Mouse (Mus musculus) intestine, embryonic 14.5 days (tissue): ENCODE results near the gene Cdh7. TPM values are rescaled to one million over a fixed set of nuclear protein-coding genes. Genes with fewer than 3 reads are reported as not detected.

Source experiments
- ATAC-seq: fragments of 200-750 bp; cut with Nextera tagmentation; replicated peaks from 2 replicates; pipeline ENCODE4 v1.8.0; 2017; ENCODE audit warnings: low read depth, moderate number of reproducible peaks, moderate TSS enrichment, moderate library complexity; ENCODE audit not compliant: low FRiP score, low TSS enrichment
- DNase-seq: peaks from one replicate; pipeline ENCODE4 v3.0.0-alpha.2; 2018; ENCODE audit warnings: low spot score
- H3K27ac ChIP-seq: fragments of 300-500 bp; sonication (generic); 2 replicates; pipeline ENCODE4 v1.5.1; 2014; ENCODE audit warnings: low read depth, mild to moderate bottlenecking, control low read depth
- H3K27me3 ChIP-seq: fragments of 300-500 bp; sonication (generic); replicated peaks from 2 replicates; pipeline ENCODE4 v1.6.1; 2014; ENCODE audit warnings: low read length, control low read depth; ENCODE audit not compliant: control insufficient read depth, insufficient read depth
- H3K36me3 ChIP-seq: fragments of 300-500 bp; sonication (generic); 2 replicates; pipeline ENCODE4 v1.6.1; 2014; ENCODE audit warnings: low read length, control low read depth; ENCODE audit not compliant: control insufficient read depth, insufficient read depth
- H3K4me1 ChIP-seq: fragments of 300-500 bp; sonication (generic); replicated peaks from 2 replicates; pipeline ENCODE4 v1.6.1; 2014; ENCODE audit warnings: low read length, control low read depth, mixed read lengths; ENCODE audit not compliant: control insufficient read depth, insufficient read depth
- H3K4me2 ChIP-seq: fragments of 300-500 bp; sonication (generic); 2 replicates; pipeline ENCODE4 v1.6.1; 2014; ENCODE audit warnings: low read length
- H3K4me3 ChIP-seq: fragments of 300-500 bp; sonication (generic); 2 replicates; pipeline ENCODE4 v1.5.1; 2014; ENCODE audit warnings: low read depth, low read length, control low read depth, mixed read lengths
- H3K9ac ChIP-seq: fragments of 300-500 bp; sonication (generic); 2 replicates; pipeline ENCODE4 v1.6.1; 2014; ENCODE audit warnings: mild to moderate bottlenecking, low read length
- H3K9me3 ChIP-seq: fragments of 300-500 bp; sonication (generic); 2 replicates; pipeline ENCODE4 v1.6.1; 2016; ENCODE audit warnings: low read length, control low read depth; ENCODE audit not compliant: control insufficient read depth
- WGBS: fragments of 180-500 bp; shearing (Covaris S2); extraction: QIAGEN DNeasy Blood & Tissue Kit; methylation state at CpG from one replicate; pipeline ENCODE4 v1.1.7; 2014; 5-methylcytosine and 5-hydroxymethylcytosine counted together
- polyA plus RNA-seq: library from polyadenylated mRNA; unstranded; fragments of >200 nt; fragmentation: Nextera tagmentation; extraction: Ambion mirVana; gene quantifications from 2 replicates; pipeline ENCODE4 v1.2.1, GENCODE M21; 2014

The Cdh7 gene
- polyA plus RNA-seq, 1 experiment from 2014 or later, result 0.51 TPM

- ATAC-seq, result no peak
- H3K27me3 ChIP-seq, result peaks cover 18% of the 10 kb centered on the region
- no peaks in the 10 kb centered on the region for H3K9me3 ChIP-seq
- H3K4me2 ChIP-seq, result no peak overlapping the region
- no peaks in the 10 kb centered on the region for H3K36me3 ChIP-seq
- H3K27ac ChIP-seq, result no peak overlapping the region
- WGBS, result 13% methylated on average over 1 of the region's 1 CpGs
- DNase-seq, result peak; percentile 50
- H3K9ac ChIP-seq, result no peak overlapping the region
- H3K4me3 ChIP-seq, result no peak overlapping the region
- no peaks in the 10 kb centered on the region; the same call in 1 of the 2 replicates for H3K4me1 ChIP-seq
These were observed 3.2 kb downstream of the Cdh7 start for GRCm38 (mm10) chr1:109985468-109985867.

GRCm38 (mm10) chr1:109989541-109989940, 7.3 kb downstream of the Cdh7 start:
- H3K27me3 ChIP-seq, result no peaks in the 10 kb centered on the region
- no peak overlapping the region for H3K27ac ChIP-seq
- 63% methylated on average over 2 of the region's 2 CpGs for WGBS
- H3K4me1 ChIP-seq, result no peaks in the 10 kb centered on the region
- no peak overlapping the region for H3K4me2 ChIP-seq
- no peak overlapping the region for H3K9ac ChIP-seq
- ATAC-seq, result no peak
- no peaks in the 10 kb centered on the region for H3K9me3 ChIP-seq
- DNase-seq, result no peak
- no peaks in the 10 kb centered on the region for H3K36me3 ChIP-seq
- H3K4me3 ChIP-seq, result no peak overlapping the region

- Histone ChIP-seq H3K27me3 (no peaks in the 10 kb centered on the region), H3K4me3 (no peak overlapping the region), H3K9ac (no peak overlapping the region), H3K9me3 (no peaks in the 10 kb centered on the region), H3K36me3 (no peaks in the 10 kb centered on the region), H3K27ac (no peak overlapping the region), H3K4me1 (no peaks in the 10 kb centered on the region), H3K4me2 (no peak overlapping the region)
- 75% methylated on average over 5 of the region's 5 CpGs for WGBS
- DNase-seq (no peak), ATAC-seq (no peak)
These were observed 11.7 kb downstream of the Cdh7 start for GRCm38 (mm10) chr1:109993906-109994305.

GRCm38 (mm10) chr1:110004451-110004850, 22.2 kb downstream of the Cdh7 start:
- Histone ChIP-seq H3K4me2 (no peak overlapping the region), H3K36me3 (no peaks in the 10 kb centered on the region), H3K27ac (no peak overlapping the region), H3K4me3 (no peak overlapping the region), H3K9ac (no peak overlapping the region), H3K9me3 (no peaks in the 10 kb centered on the region), H3K4me1 (no peaks in the 10 kb centered on the region), H3K27me3 (no peaks in the 10 kb centered on the region)
- ATAC-seq (no peak), DNase-seq (no peak)

- WGBS, result 79% methylated on average over 3 of the region's 3 CpGs
- Histone ChIP-seq H3K4me2 (no peak overlapping the region), H3K9ac (no peak overlapping the region), H3K4me1 (no peaks in the 10 kb centered on the region), H3K27me3 (no peaks in the 10 kb centered on the region), H3K36me3 (no peaks in the 10 kb centered on the region), H3K4me3 (no peak overlapping the region), H3K27ac (no peak overlapping the region), H3K9me3 (no peaks in the 10 kb centered on the region)
- DNase-seq (no peak), ATAC-seq (no peak)
These were observed 22.8 kb downstream of the Cdh7 start for GRCm38 (mm10) chr1:110005038-110005437.

- H3K9ac ChIP-seq, result no peak overlapping the region
- no peaks in the 10 kb centered on the region for H3K4me1 ChIP-seq
- WGBS, result 90% methylated on average over 1 of the region's 1 CpGs
- no peak overlapping the region for H3K27ac ChIP-seq
- H3K36me3 ChIP-seq, result no peaks in the 10 kb centered on the region
- H3K4me2 ChIP-seq, result no peak overlapping the region
- H3K9me3 ChIP-seq, result no peaks in the 10 kb centered on the region
- H3K4me3 ChIP-seq, result no peak overlapping the region
- ATAC-seq (no peak), DNase-seq (no peak)
- no peaks in the 10 kb centered on the region for H3K27me3 ChIP-seq
These were observed 29.9 kb downstream of the Cdh7 start for GRCm38 (mm10) chr1:110012153-110012552.

- no peaks in the 10 kb centered on the region for H3K36me3 ChIP-seq
- no peak overlapping the region for H3K27ac ChIP-seq
- H3K9me3 ChIP-seq, result no peaks in the 10 kb centered on the region
- no peak overlapping the region for H3K4me3 ChIP-seq
- H3K9ac ChIP-seq, result no peak overlapping the region
- DNase-seq, result no peak
- H3K27me3 ChIP-seq, result no peaks in the 10 kb centered on the region
- no peaks in the 10 kb centered on the region for H3K4me1 ChIP-seq
- no peak for ATAC-seq
- no peak overlapping the region for H3K4me2 ChIP-seq
These were observed 74.1 kb downstream of the Cdh7 start for GRCm38 (mm10) chr1:110056317-110056716.

GRCm38 (mm10) chr1:110067405-110067804, 85.2 kb downstream of the Cdh7 start:
- Histone ChIP-seq H3K4me3 (no peak overlapping the region), H3K4me1 (no peaks in the 10 kb centered on the region), H3K27me3 (no peaks in the 10 kb centered on the region), H3K9me3 (no peaks in the 10 kb centered on the region), H3K36me3 (no peaks in the 10 kb centered on the region), H3K4me2 (no peak overlapping the region), H3K9ac (no peak overlapping the region), H3K27ac (no peak overlapping the region)
- WGBS, result 97% methylated on average over 1 of the region's 1 CpGs
- DNase-seq (no peak), ATAC-seq (no peak)

- no peak for ATAC-seq
- Histone ChIP-seq H3K4me3 (no peak overlapping the region), H3K4me1 (no peaks in the 10 kb centered on the region), H3K27me3 (no peaks in the 10 kb centered on the region), H3K9me3 (no peaks in the 10 kb centered on the region), H3K9ac (no peak overlapping the region), H3K27ac (no peak overlapping the region), H3K4me2 (no peak overlapping the region), H3K36me3 (no peaks in the 10 kb centered on the region)
- DNase-seq, result no peak
These were observed 96.2 kb downstream of the Cdh7 start for GRCm38 (mm10) chr1:110078471-110078870.
